Mouse (Mus musculus) layer of hippocampus, postnatal 14 days (tissue): ENCODE results near the gene Fbxo5. TPM values are rescaled to one million over a fixed set of nuclear protein-coding genes. Genes with fewer than 3 reads are reported as not detected.
A peak's percentile ranks its signal among the peaks of the same experiment; 100 is the strongest.

Experiments used
- DNase-seq, 2 experiments: peaks; one replicate each; pipeline ENCODE4 v3.0.0; 2021 to 2022; ENCODE audit warnings: low spot score in 2 of 2, mixed read lengths in 1 of 2
- total RNA-seq, 2 experiments: library from RNA; stranded (reverse); gene quantifications; 2 replicates each; pipeline ENCODE4 v1.2.3; 2021

The Fbxo5 gene
- total RNA-seq, 2 experiments from 2014 or later: 1.4 to 1.7 TPM

DNA sequence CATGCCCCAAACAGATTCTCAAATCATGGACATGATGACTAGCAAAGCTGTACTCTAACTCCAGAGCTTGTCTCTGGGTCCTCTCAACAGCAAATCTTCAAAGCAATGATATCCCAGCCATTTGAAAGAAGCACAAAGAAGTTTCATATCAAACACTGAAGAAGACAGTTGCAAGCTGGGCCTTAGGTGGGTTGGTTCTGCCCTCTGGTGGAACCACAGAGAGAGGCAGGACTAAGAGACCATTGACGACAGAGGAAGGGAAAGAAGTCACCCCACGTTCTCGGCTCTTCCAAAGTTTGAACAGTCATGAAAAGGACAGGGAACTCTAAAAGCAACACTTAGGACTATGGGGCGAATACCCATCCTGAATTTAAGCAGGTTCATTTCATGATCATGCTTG is 18.5 kb downstream of the Fbxo5 start:
- peak; percentile 32 to 36 for DNase-seq

Other genes with a start within 250 kb of the Fbxo5 start
- gene Myct1, start 211.8 kb downstream of the Fbxo5 start, total RNA-seq: under 1 TPM; 0.51 to 0.52 TPM
- gene Vip, start 166.4 kb downstream of the Fbxo5 start, total RNA-seq: 10 to 100 TPM; 11.6 to 11.9 TPM
- gene Mtrf1l, start 18.3 kb upstream of the Fbxo5 start, total RNA-seq: 1 to 10 TPM; 8.7 to 9.8 TPM
- gene Rgs17, start 116.8 kb upstream of the Fbxo5 start, total RNA-seq: 10 to 100 TPM; 33.4 to 38.4 TPM